Mouse (Mus musculus): ENCODE measurements at regions not wholly inside any gene's neighbourhood (a gene's known extent, or its start where the extent isn't known, plus 50 kb on each side); places are given as distances from the start of the nearest gene placed in this dataset.
"Not testable (repeated sequence)": the region's sequence is repeated elsewhere in the genome, so short reads cannot be mapped to it uniquely, and the experiment has no call there.

GRCm38 (mm10) chr17:6489926-6490564 lies 60.1 kb downstream of the Dynlt1b start:
- not testable (repeated sequence) for DNase-seq (ENCODE audit: low spot score in 2 of 2)

- not testable (repeated sequence) for DNase-seq (ENCODE audit: low spot score in 2 of 2)
Measured at GRCm38 (mm10) chr17:6490565-6490935, 60.6 kb downstream of the Dynlt1b start.

GRCm38 (mm10) chr17:6492501-6492900 lies 62.6 kb downstream of the Dynlt1b start:
- not testable (repeated sequence) for DNase-seq (ENCODE audit: low spot score in 2 of 2)

GRCm38 (mm10) chr17:6492950-6493349 lies 63.0 kb downstream of the Dynlt1b start:
- peak; percentile 70 to 75 for DNase-seq (ENCODE audit: low spot score in 2 of 2)

GRCm38 (mm10) chr17:6496491-6496890 lies 66.6 kb downstream of the Dynlt1b start:
- DNase-seq (ENCODE audit: low spot score in 2 of 2), result not testable (repeated sequence)

- not testable (repeated sequence) for DNase-seq (ENCODE audit: low spot score in 2 of 2)
Measured at GRCm38 (mm10) chr17:6502676-6503075, 72.8 kb downstream of the Dynlt1b start.

- not testable (repeated sequence) for DNase-seq (ENCODE audit: low spot score in 2 of 2)
Measured at GRCm38 (mm10) chr17:6505896-6506295, 76.0 kb downstream of the Dynlt1b start.

GRCm38 (mm10) chr17:6515128-6515527 lies 85.2 kb downstream of the Dynlt1b start:
- DNase-seq (ENCODE audit: low spot score in 2 of 2), result not testable (repeated sequence)

- DNase-seq (ENCODE audit: low spot score in 2 of 2), result not testable (repeated sequence)
Measured at GRCm38 (mm10) chr17:6519107-6519506, 82.4 kb upstream of the Dynlt1c start.

- DNase-seq (ENCODE audit: low spot score in 2 of 2), result not testable (repeated sequence)
Measured at GRCm38 (mm10) chr17:6520001-6520400, 81.5 kb upstream of the Dynlt1c start.

- not testable (repeated sequence) for DNase-seq (ENCODE audit: low spot score in 2 of 2)
Measured at GRCm38 (mm10) chr17:6520751-6521150, 80.7 kb upstream of the Dynlt1c start.

GRCm38 (mm10) chr17:6522185-6522584 lies 79.3 kb upstream of the Dynlt1c start:
- not testable (repeated sequence) for DNase-seq (ENCODE audit: low spot score in 2 of 2)

- DNase-seq (ENCODE audit: low spot score in 2 of 2), result not testable (repeated sequence)
Measured at GRCm38 (mm10) chr17:6538723-6539122, 62.7 kb upstream of the Dynlt1c start.

GRCm38 (mm10) chr17:6547064-6547760 lies 54.3 kb upstream of the Dynlt1c start:
- DNase-seq (ENCODE audit: low spot score in 2 of 2), result not testable (repeated sequence)

GRCm38 (mm10) chr17:6547937-6548336 lies 53.5 kb upstream of the Dynlt1c start:
- DNase-seq (ENCODE audit: low spot score in 2 of 2), result not testable (repeated sequence)
